Comparison of ENCODE assay signal across 35 mouse cellular contexts in genomic region chr12:5723113-5723512, GRCm38 (mm10).
"Had no signal": no experiment of that assay in that cellular context is flagged by ENCODE, and none has a peak within 500 bp of the region (broad histone marks: within the 10 kb centered on the region; RNA-seq: fewer than 3 reads in every experiment).

No protein-coding gene starts in this region.

- H3K4me3 ChIP-seq: heart, embryonic 10.5 days; heart, embryonic 12.5 days; heart, embryonic 13.5 days; heart, embryonic 15.5 days; hindbrain, embryonic 10.5 days; hindbrain, embryonic 12.5 days; hindbrain, embryonic 13.5 days; hindbrain, embryonic 15.5 days; intestine, embryonic 15.5 days; kidney, embryonic 15.5 days; layer of hippocampus, adult 2 months had no signal

- H3K27ac ChIP-seq: heart, embryonic 10.5 days; heart, embryonic 13.5 days; heart, embryonic 15.5 days; hindbrain, embryonic 10.5 days; hindbrain, embryonic 12.5 days; hindbrain, embryonic 13.5 days; hindbrain, embryonic 14.5 days; hindbrain, embryonic 15.5 days; hindbrain, postnatal 0 days; intestine, embryonic 15.5 days; kidney, embryonic 15.5 days; kidney, postnatal 0 days; layer of hippocampus, adult 2 months had no signal

- H3K4me1 ChIP-seq: heart, embryonic 10.5 days; heart, embryonic 12.5 days; heart, embryonic 13.5 days; heart, embryonic 15.5 days; hindbrain, embryonic 10.5 days; hindbrain, embryonic 12.5 days; hindbrain, embryonic 13.5 days; hindbrain, embryonic 15.5 days; intestine, embryonic 15.5 days; kidney, embryonic 15.5 days had no signal

- H3K36me3 ChIP-seq: heart, embryonic 10.5 days; heart, embryonic 12.5 days; heart, embryonic 13.5 days; heart, embryonic 15.5 days; hindbrain, embryonic 10.5 days; hindbrain, embryonic 12.5 days; hindbrain, embryonic 13.5 days; hindbrain, embryonic 15.5 days; intestine, embryonic 15.5 days; kidney, embryonic 15.5 days had no signal

- H3K27me3 ChIP-seq: heart, embryonic 12.5 days; heart, embryonic 13.5 days; heart, embryonic 15.5 days; hindbrain, embryonic 12.5 days; hindbrain, embryonic 13.5 days; hindbrain, embryonic 15.5 days; intestine, embryonic 15.5 days; kidney, embryonic 15.5 days had no signal

- ATAC-seq: hindbrain, embryonic 16.5 days; hindbrain, postnatal 0 days; inflammation-experienced regulatory T-cells, adult 6 months; intestine, embryonic 15.5 days; intestine, embryonic 16.5 days; intestine, postnatal 0 days had no signal

- DNase-seq: heart, postnatal 10 days; heart, postnatal 14 days; heart, postnatal 36 days; heart, postnatal 4 days; kidney, adult 11 months; kidney, adult 18-20 months; kidney, adult 2 months; kidney, adult 8-10 months; kidney, adult 9 months; kidney, postnatal 10 days; kidney, postnatal 14 days; kidney, postnatal 25 days; kidney, postnatal 36 days; kidney, postnatal 4 days; layer of hippocampus, adult 9-11 months; layer of hippocampus, postnatal 36 days had no signal

- H3K9ac ChIP-seq: heart, embryonic 12.5 days; heart, embryonic 13.5 days; heart, embryonic 15.5 days; hindbrain, embryonic 12.5 days; hindbrain, embryonic 13.5 days; hindbrain, embryonic 14.5 days; hindbrain, embryonic 15.5 days; intestine, embryonic 15.5 days; kidney, embryonic 15.5 days had no signal

- H3K4me2 ChIP-seq: heart, embryonic 11.5 days; heart, embryonic 12.5 days; heart, embryonic 13.5 days; heart, embryonic 15.5 days; hindbrain, embryonic 12.5 days; hindbrain, embryonic 13.5 days; hindbrain, embryonic 14.5 days; hindbrain, embryonic 15.5 days; intestine, embryonic 15.5 days; kidney, embryonic 15.5 days had no signal

- H3K9me3 ChIP-seq: heart, embryonic 10.5 days; heart, embryonic 12.5 days; heart, embryonic 13.5 days; heart, embryonic 15.5 days; hindbrain, embryonic 10.5 days; hindbrain, embryonic 12.5 days; hindbrain, embryonic 13.5 days; hindbrain, embryonic 15.5 days; intestine, embryonic 15.5 days; kidney, embryonic 15.5 days had no signal
